Comparison of ENCODE assay signal across 8 mouse cellular contexts in the genomic region with DNA sequence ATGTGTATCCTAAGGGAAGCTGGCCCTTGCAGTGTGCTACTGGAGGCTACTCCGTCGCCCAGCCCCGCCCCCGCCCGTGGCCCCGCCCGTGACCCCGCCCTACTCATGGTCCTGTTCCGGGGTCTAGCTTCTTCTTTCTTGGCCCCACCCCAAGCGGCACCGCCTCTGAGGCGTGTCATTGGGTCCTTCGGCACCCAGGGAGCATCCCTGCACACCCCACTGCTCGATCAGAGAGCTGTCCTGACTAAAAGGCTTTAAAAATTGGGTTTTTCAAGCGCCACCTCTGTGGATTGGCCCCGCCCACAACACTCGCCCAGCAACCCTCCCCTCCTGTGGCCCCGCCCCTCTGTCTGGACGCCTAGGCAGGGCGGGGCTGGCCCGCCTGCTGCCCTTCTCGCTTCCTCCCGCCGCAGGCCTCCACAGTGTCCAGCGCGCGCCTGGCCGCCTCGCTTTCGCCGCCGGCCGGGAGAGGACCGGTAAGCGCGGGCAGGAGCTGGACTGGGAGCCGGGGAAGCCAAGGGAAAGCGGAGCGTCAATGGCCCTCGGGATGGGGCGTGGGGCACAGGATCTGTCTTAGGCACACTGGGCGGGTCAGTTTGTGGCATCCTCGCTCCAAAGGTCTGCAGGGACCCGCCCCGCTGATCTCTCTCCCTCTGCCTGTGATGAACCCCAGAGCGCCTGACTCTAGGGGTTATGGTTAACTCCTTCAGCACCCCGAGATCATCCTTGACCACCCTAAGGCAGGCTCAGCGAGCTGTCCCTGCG. TPM values are rescaled to one million over a fixed set of nuclear protein-coding genes. Genes with fewer than 3 reads are reported as not detected.
DNase-seq lines count a peak whose midpoint lies in the region; ATAC-seq and TF ChIP-seq lines count a peak whose summit lies in the region.

Gene Slc41a3 (plus strand): TSS at position 193 of the 765 bp plus-strand sequence.

- peak within 1 kb of the TSS; percentile 29; the same call in 1 of the 2 replicates for H3K27ac ChIP-seq in heart, embryonic 11.5 days (ENCODE audit: low read depth, low read length)
- H3K27ac ChIP-seq in kidney, postnatal 0 days: peak within 1 kb of the TSS; percentile 68; the same call in 1 of the 2 replicates
- 0 out of 2 replicates have a peak within 1 kb of the TSS, but pooled peaks have one; percentile 30 for H3K27ac ChIP-seq in liver, embryonic 11.5 days (ENCODE audit: low read depth, low read length)
- H3K27ac ChIP-seq in stomach, embryonic 14.5 days (ENCODE audit: low read length): peak within 1 kb of the TSS; percentile 15; the same call in 1 of the 2 replicates

- peak within 1 kb of the TSS; percentile 67 for H3K4me3 ChIP-seq in heart, embryonic 11.5 days (ENCODE audit: low read depth, low read length)
- H3K4me3 ChIP-seq in kidney, postnatal 0 days (replicated peaks; ENCODE audit: low read depth, low read length): peak within 1 kb of the TSS; percentile 51
- peak within 1 kb of the TSS; percentile 59 for H3K4me3 ChIP-seq in liver, embryonic 11.5 days (ENCODE audit: low read depth, low read length)
- H3K4me3 ChIP-seq in stomach, embryonic 14.5 days (ENCODE audit: low read depth, low read length): peak within 1 kb of the TSS; percentile 53

- H3K4me2 ChIP-seq in heart, embryonic 11.5 days: peak within 1 kb of the TSS; percentile 84
- H3K4me2 ChIP-seq in kidney, postnatal 0 days (ENCODE audit: low read length): peak within 1 kb of the TSS; percentile 90
- H3K4me2 ChIP-seq in liver, embryonic 11.5 days: peak within 1 kb of the TSS; percentile 71
- peak within 1 kb of the TSS; percentile 82 for H3K4me2 ChIP-seq in stomach, embryonic 14.5 days (replicated peaks; ENCODE audit: low read depth, low read length)

- H3K36me3 ChIP-seq in heart, embryonic 11.5 days (ENCODE audit: control insufficient read depth, insufficient read depth, low read length): no peaks in the 10 kb centered on the region
- H3K36me3 ChIP-seq in kidney, postnatal 0 days (ENCODE audit: insufficient read depth, low read length): no peaks in the 10 kb centered on the region
- H3K36me3 ChIP-seq in liver, embryonic 11.5 days (ENCODE audit: control insufficient read depth, insufficient read depth, low read length): no peaks in the 10 kb centered on the region
- no peaks in the 10 kb centered on the region for H3K36me3 ChIP-seq in stomach, embryonic 14.5 days (ENCODE audit: control insufficient read depth, insufficient read depth, low read length)

- DNase-seq in B cell, adult 2 months: peak; percentile 90
- DNase-seq in brain, adult 2 months (ENCODE audit: low read depth, low spot score): peak; percentile 90
- DNase-seq in kidney, postnatal 0 days (ENCODE audit: low spot score): peak; percentile 96
- peak; percentile 92 for DNase-seq in liver, embryonic 11.5 days (ENCODE audit: low spot score)
- peak; percentile 87 for DNase-seq in naive thymus-derived CD4-positive, alpha-beta T cell, adult 2 months (ENCODE audit: low read depth)

- no peaks in the 10 kb centered on the region for H3K9me3 ChIP-seq in heart, embryonic 11.5 days (replicated peaks; ENCODE audit: control insufficient read depth, low read length)
- no peaks in the 10 kb centered on the region for H3K9me3 ChIP-seq in kidney, postnatal 0 days (replicated peaks; ENCODE audit: low read length)
- no peaks in the 10 kb centered on the region for H3K9me3 ChIP-seq in liver, embryonic 11.5 days (ENCODE audit: control insufficient read depth, low read length)
- no peaks in the 10 kb centered on the region for H3K9me3 ChIP-seq in stomach, embryonic 14.5 days (ENCODE audit: control insufficient read depth, low read depth, low read length)

- TF ChIP-seq CTCF in kidney, postnatal 0 days (IDR thresholded peaks at IDR 0.05; ENCODE audit: low read depth): peak; percentile 9; the same call in 1 of the 2 replicates

- H3K27me3 ChIP-seq in heart, embryonic 11.5 days (ENCODE audit: control insufficient read depth, insufficient read depth, low read length): 0 out of 2 replicates have a peak, but pooled peaks cover 2% of the 10 kb centered on the region
- no peaks in the 10 kb centered on the region for H3K27me3 ChIP-seq in kidney, postnatal 0 days (ENCODE audit: insufficient read depth, low read length)
- no peaks in the 10 kb centered on the region; the same call in 1 of the 2 replicates for H3K27me3 ChIP-seq in liver, embryonic 11.5 days (replicated peaks; ENCODE audit: control insufficient read depth, insufficient read depth, low read length)
- no peaks in the 10 kb centered on the region for H3K27me3 ChIP-seq in stomach, embryonic 14.5 days (ENCODE audit: control insufficient read depth, insufficient read depth, low read length)

- H3K4me1 ChIP-seq in heart, embryonic 11.5 days (ENCODE audit: control insufficient read depth, insufficient read depth, low read length): peaks cover 22% of the 10 kb centered on the region
- 0 out of 2 replicates have a peak, but pooled peaks cover 7% of the 10 kb centered on the region for H3K4me1 ChIP-seq in kidney, postnatal 0 days (replicated peaks; ENCODE audit: insufficient read depth, low read length)
- H3K4me1 ChIP-seq in liver, embryonic 11.5 days (replicated peaks; ENCODE audit: control insufficient read depth, insufficient read depth, low read length): peaks cover 32% of the 10 kb centered on the region
- 0 out of 2 replicates have a peak, but pooled peaks cover 2% of the 10 kb centered on the region for H3K4me1 ChIP-seq in stomach, embryonic 14.5 days (ENCODE audit: control insufficient read depth, insufficient read depth, low read length)

- H3K9ac ChIP-seq in heart, embryonic 11.5 days (ENCODE audit: low read depth, low read length): peak within 1 kb of the TSS; percentile 77
- peak within 1 kb of the TSS; percentile 61 for H3K9ac ChIP-seq in kidney, postnatal 0 days (ENCODE audit: low read depth, low read length)
- peak within 1 kb of the TSS; percentile 58 for H3K9ac ChIP-seq in liver, embryonic 11.5 days (ENCODE audit: low read depth, low read length)
- H3K9ac ChIP-seq in stomach, embryonic 14.5 days (replicated peaks; ENCODE audit: low read depth, low read length): peak within 1 kb of the TSS; percentile 19; the same call in 1 of the 2 replicates

- peak; percentile 77 for ATAC-seq in erythroblast, adult 5-6 weeks (replicated peaks; ENCODE audit: low FRiP score, poor library complexity, severe bottlenecking)
- ATAC-seq in heart, embryonic 11.5 days (replicated peaks; ENCODE audit: insufficient number of reproducible peaks, low FRiP score, low TSS enrichment): peak; percentile 94
- peak; percentile 94 for ATAC-seq in kidney, postnatal 0 days (replicated peaks; ENCODE audit: low FRiP score, low read depth)
- peak; percentile 86 for ATAC-seq in liver, embryonic 11.5 days (replicated peaks; ENCODE audit: low FRiP score)
- peak; percentile 92 for ATAC-seq in stomach, embryonic 14.5 days (ENCODE audit: insufficient number of reproducible peaks, insufficient read depth, low FRiP score, low read depth)

- 1% methylated on average over 47 of the region's 49 CpGs for WGBS in heart, embryonic 11.5 days (ENCODE audit: insufficient replicate concordance)
- 1% methylated on average over 48 of the region's 49 CpGs for WGBS in kidney, postnatal 0 days
- 1% methylated on average over 49 of the region's 49 CpGs for WGBS in liver, embryonic 11.5 days
- WGBS in stomach, embryonic 14.5 days: under 1% methylated on average over 49 of the region's 49 CpGs

RNA-seq across cellular contexts. Expression of gene Slc41a3, which starts in this region (rescaled TPM):
- total RNA-seq in erythroblast, adult 5-6 weeks (2015; ENCODE audit: low replicate concordance): 1.3 and 1.5 TPM in 2 replicates
- total RNA-seq in erythroblast, adult 5-6 weeks (2017; ENCODE audit: low replicate concordance): 1.8 and 2.7 TPM in 2 replicates
- 11.1 and 12.6 TPM in 2 replicates for polyA plus RNA-seq in heart, embryonic 11.5 days (2014; fragmentation: Nextera tagmentation; extraction: Ambion mirVana)
- polyA plus RNA-seq in kidney, postnatal 0 days (2015; fragmentation: Nextera tagmentation; extraction: Ambion mirVana): 5.6 and 6.3 TPM in 2 replicates
- polyA plus RNA-seq in liver, embryonic 11.5 days (2014; fragmentation: Nextera tagmentation; extraction: Ambion mirVana): 43.0 and 46.2 TPM in 2 replicates
- polyA plus RNA-seq in stomach, embryonic 14.5 days (2014; fragmentation: Nextera tagmentation; extraction: Ambion mirVana): 5.5 and 7.3 TPM in 2 replicates

Comparison
In these comparisons a context has a peak if more than half of its experiments do, and no peak if none do; other contexts are left out.
1. Peak in every context shown above with its lines: DNase-seq, ATAC-seq, H3K4me3 ChIP-seq and H3K27ac ChIP-seq.
2. H3K27ac ChIP-seq: peak in every context shown above with its lines; median percentile 68 in kidney, postnatal 0 days; 30 in liver, embryonic 11.5 days; 29 in heart, embryonic 11.5 days; 15 in stomach, embryonic 14.5 days.
3. H3K9ac ChIP-seq: peak in every context shown above with its lines; median percentile 77 in heart, embryonic 11.5 days; 61 in kidney, postnatal 0 days; 58 in liver, embryonic 11.5 days; 19 in stomach, embryonic 14.5 days.